Mouse (Mus musculus): ENCODE results near the gene Sgsm1.

- TF ChIP-seq CTCF (IDR thresholded peaks at IDR 0.05; ENCODE audit: low read depth, low read length) (no peak), POLR2A (IDR thresholded peaks at IDR 0.05; ENCODE audit: insufficient read depth, low read length) (no peak)
Observed at GRCm38 (mm10) chr5:113358833-113359232, 48.2 kb upstream of the Sgsm1 start.

Data from ES-Bruce4 (cell line).